Mouse (Mus musculus): ENCODE data around the gene Pole3.

Pole3 gene

DNA sequence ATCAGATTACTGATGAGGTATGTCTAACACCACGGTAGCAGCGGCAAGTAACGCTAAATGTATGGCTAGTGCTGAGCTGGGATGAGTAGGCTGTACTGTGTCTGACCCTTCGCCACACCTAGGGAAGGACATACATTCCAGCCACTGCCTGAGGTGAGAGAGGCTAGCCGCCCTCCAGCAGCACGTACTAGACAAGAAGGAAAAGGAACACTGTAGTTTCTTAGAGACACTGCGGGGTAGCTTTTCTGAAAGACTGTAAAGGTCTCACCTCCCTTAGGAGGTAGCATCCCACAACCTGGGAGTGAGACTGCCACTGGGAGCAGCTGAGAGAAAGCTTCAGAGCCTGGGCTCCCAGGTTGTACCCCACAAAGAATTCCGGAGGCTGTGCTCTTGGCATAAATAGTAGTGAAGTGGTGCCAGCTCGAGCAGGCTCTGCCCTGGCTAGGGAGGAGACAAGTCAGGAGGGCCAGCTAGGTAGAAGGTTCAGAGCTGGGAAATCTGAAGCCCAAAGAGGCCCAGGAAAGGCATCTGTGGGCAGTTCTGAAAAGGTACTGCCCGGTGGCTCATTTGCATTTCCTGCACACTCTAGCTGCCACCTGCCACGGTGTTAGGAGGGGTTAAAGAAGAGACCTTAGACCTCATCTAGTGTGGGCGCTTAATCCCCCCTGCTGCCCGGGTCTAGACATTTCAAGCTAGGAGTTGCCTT lies 6.3 kb downstream of the Pole3 start:
- peak in 1 of 2 experiments; percentile 65 for DNase-seq (ENCODE audit: low spot score in 2 of 2)

DNA sequence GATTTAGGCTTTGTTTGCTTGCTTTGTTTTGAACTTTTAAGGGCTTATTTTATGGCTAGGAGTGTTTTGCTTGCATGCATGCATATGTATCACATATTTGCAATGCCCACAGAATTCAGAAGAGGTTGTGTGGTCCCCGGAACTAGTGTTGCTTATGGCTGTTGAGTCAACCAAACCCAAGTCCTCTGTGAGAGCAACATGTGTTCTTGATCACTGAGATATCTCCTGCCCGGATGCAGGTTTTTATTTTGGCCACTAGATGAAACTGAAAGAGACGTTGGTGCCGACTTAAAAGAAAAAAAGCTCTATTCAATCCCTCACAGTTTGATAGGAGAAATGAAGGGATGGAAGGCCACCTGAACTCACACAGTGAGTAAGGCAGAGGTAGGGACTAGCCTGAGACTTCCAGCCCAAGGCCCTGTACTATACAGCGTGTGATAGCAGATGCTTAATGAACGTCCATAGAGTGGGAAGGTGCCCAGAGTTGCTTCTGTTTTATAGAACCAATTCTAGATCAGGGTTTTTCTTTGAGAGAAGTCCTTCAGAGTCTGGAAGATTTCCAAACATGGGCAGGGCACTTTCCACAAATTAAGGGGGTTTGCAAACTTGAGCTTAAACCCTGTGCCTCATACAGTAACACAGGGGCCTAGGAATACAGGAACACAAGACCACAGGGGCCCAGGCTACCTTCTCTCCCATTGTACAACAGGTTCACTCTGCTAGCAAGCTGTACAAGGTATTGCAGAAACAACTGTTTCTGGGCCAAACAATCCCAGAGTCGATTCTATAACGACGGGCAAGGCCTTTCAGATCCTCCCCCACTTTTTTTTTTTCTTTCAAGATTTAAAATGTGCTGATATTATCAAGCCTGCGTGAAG lies 7.1 kb downstream of the Pole3 start:
- DNase-seq (ENCODE audit: low spot score in 2 of 2): no peak

DNA sequence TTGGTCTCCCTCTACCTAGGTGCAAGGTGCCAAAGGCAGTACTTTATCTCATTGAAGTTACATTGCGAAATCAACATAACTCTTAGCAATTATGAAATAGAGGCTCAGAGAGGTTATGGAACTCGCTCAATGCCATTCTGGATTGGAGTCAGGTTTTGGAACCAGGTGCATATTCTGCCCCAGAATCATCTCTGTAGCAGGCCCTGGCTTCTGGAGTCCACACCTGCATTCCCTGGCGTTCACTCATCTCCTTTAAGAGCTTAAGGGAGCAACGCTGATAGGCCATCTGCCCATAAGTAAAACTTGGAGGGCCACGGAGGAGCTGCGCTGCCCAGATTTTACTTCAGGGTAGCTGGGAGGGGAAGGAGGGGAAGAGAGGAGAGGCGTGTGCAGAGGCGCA lies 7.8 kb downstream of the Pole3 start:
- no peak for DNase-seq (ENCODE audit: low spot score in 2 of 2)

DNA sequence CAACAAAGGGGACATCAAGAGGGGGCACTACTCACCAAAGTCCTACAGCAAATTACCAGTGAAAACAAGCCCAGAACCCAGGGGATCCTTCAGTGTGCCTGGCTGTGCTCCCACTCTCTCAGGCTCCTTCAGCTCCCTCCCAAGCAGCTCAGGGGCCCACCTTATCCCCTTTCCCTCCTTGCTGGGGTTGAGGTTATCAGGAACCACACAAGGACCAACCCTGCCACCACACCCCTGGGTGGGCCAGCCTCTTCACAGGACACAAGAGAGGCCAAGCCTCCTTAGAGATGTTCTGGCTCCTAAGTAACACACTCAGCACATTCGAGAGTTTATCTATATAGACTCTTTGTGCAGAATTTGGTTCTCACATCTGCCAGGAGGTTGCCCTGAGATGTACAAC lies 8.3 kb downstream of the Pole3 start:
- no peak for DNase-seq (ENCODE audit: low spot score in 2 of 2)

DNA sequence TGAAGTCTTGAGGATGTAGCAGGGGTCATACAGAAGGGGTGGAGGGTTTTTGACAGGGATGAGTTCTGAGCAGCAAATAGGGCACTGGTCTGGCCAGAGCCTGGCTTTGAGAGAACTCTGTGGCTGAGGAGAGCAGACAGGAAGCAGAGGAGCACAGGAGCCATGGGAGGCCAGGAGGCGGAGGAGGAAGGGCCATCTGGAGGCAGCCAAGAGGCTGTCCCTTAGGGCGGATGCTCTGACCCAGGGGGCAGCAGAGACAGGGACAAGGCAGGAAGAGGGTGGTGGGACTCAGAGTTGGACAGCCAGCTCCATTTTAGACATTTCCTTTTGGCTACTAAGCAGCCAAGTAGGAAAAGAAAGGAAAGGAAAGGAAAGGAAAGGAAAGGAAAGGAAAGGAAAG lies 8.8 kb downstream of the Pole3 start:
- DNase-seq (ENCODE audit: low spot score in 2 of 2): no peak

DNA sequence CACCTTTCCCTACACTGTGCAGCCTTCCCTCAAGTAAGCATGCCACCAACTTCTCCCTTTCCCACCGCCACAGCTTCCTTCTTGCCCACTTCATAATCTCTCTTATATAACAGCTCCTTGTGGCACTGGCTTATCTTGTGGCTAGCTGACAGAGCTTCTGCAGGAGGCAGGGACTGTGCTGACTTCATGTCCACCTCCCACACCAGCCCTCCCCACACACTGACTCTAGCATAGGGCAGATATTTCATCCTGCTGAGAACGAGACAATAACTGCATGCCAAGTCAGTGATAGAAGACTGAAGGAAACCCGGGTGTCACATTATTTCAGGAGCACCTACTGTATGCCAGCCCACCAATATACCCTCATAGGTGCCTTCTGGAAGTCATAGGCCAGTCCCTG lies 9.4 kb downstream of the Pole3 start:
- DNase-seq (ENCODE audit: low spot score in 2 of 2): no peak

DNA sequence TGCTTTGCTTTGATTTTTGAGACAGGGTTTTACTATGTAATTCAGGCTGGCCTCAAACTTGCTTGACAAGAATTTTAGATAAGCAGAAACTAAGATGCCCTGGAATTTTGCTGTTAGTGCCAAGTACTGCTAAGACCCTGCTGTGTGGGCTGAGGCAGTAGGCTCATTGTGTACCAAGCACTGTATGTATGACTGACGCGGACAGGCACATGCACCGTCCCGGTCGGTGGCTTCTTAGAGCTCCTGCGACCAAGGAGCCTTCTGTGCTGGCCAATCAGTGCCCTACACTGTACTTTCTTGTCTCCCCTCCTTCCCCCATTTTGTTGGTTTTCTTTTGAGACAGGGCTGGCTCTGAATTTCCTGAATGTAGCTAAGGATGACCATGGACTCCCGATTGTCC lies 9.9 kb downstream of the Pole3 start:
- no peak for DNase-seq (ENCODE audit: low spot score in 2 of 2)

DNA sequence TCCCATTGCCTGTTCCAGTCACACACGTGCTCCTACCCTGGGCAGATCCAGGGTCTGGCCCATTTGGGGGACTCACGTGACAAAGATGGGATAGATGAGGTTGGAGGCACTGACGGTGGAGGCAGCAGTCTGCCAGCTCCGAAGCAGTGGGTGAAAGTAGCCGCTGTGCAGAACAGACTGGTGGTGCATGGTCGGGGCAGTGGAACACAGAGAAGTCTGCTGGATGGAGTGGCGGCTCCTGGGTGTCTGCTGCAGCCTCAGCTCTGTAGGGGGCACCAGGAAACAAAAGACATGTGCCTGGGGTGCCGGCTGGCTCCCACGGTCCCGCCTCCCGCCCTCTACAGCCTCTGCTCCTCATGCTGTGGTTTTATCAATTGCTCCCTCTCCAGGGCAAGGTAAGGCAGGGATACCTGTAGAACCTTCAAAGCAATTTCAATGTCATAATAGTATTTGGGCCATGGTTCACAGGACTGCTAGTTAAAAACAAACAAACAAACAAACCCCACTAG lies 10.8 kb downstream of the Pole3 start:
- no peak for DNase-seq (ENCODE audit: low spot score in 2 of 2)

DNA sequence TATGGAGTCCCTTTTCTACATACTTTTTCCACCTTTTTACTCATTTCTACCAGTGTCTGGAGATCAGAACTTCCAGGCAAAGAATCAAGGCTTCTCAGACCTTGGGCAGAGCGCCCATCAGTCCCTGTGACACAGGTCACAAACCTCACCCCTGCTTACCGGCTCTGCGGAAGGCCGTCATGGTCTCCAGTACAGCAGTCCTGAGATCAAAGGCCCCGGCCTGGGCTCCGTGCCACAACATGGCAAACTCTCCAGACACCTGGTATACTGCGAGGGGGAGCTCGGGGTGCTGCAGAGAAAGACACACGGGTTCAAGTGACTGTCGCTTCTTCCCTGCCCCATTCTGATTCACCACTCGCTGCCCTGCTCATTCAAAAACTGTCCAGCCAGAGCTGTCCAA lies 14.9 kb downstream of the Pole3 start:
- DNase-seq (ENCODE audit: low spot score in 2 of 2): no peak

DNA sequence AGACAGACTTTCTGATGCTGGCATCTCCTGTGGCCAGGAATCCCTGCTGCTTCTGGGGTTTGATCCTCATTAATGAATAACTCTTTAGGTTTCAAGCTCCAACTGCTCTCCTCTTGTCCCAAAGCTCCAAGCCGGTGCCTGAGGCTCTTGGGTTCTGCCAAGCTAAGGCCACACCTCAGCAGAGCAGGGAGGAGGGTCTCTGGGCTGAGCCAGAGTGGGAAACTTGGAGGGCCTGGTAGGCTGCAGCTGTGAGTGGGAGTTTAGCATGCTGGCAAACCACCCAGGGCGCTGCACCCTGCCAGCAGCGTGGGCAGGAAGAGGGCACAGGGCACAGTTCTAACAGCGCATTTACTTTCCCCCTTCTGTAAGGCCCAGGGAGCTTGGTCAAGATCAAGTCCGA lies 16.0 kb downstream of the Pole3 start:
- DNase-seq (ENCODE audit: low spot score in 2 of 2): no peak

DNA sequence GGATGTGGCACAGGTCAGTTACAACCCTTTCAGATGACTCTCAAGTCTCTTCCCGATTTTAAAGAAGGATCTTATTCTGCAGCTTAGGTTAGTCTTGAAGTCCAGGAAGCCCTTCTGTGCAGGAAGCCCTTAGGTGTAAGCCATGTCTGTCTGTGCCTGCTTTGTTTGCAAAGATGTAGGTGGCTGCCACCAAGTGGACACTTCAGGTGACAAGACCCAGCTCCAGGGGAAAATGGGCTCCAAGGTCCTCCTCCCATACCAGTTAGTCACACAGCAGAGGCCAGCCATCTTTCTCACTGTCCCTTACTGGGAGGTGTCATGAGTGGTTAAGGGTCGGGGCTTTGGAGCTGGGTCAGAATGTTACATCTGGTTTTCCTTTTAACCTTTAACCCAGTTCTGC lies 18.1 kb downstream of the Pole3 start:
- no peak for DNase-seq (ENCODE audit: low spot score in 2 of 2)

DNA sequence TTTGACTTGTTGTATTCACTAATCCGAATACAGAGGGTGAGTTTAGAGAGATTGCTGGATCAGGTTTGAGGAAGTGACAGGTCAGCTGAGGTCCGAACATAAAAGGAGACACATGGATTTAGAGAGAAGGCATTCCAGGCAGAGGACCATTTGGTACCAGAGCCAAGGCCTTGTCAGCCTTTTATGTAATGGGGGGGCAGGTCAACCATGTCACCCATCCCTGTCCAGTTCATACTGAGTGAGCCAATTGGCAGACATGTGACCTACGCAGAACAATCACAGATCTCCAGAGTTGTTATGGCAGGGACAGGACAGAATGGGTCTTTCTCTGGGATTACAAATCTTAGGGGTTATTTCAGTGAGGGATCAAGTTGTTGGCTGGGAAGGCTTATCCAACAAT lies 18.9 kb downstream of the Pole3 start:
- DNase-seq (ENCODE audit: low spot score in 2 of 2): no peak

DNA sequence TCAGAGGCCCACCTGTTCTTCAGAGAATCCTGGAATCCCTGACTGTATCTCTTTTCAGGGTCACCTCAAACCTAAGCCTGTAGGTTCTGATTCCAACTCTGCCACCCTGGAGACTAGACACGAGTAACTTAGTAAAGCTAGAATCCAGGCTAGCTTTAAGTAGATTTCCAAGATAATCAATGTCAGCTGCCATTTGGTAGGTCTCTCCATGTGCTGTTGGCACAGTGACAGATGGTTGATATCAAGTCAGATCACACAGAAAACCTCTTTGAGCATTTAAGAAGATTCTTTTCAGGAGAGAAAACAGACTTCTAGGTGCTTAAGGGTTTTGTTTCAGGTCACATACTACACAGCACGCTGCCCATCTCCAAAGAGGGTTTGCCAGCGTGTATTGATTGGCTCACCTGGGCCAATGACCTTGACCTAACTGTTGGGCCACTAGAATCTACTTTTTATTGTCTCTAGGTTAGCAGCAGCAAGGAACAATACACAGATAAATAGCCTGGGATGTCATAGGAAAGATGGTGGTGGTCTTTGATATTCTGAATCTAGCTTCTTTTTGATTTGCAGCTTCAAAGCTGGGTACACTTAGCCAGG lies 21.4 kb downstream of the Pole3 start, which contains the start of gene Hdhd3:
TSS of gene Hdhd3 (minus strand) at position 94 of the 597 bp plus-strand sequence.
- DNase-seq (ENCODE audit: low spot score in 2 of 2): no peak

DNA sequence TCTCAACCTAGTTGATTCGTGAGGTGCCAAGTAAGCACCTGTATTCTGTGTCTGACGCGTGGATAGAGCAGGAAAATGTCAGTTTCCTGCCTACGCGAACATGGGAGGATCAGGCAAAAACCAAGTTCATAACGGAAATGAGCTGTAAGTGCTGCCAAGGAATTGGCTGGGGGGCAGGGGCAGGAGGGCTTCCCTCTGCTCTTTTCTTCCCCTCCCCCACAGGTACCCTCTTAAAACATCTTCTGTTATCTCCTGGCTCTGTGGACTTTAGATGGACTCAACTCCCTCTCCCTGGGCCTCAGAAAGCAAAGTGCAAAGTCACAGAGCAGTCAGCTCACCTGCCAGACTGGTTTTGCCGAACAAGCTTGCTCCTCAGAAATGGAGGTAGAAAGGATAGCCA lies 21.9 kb downstream of the Pole3 start:
- DNase-seq (ENCODE audit: low spot score in 2 of 2): no peak

DNA sequence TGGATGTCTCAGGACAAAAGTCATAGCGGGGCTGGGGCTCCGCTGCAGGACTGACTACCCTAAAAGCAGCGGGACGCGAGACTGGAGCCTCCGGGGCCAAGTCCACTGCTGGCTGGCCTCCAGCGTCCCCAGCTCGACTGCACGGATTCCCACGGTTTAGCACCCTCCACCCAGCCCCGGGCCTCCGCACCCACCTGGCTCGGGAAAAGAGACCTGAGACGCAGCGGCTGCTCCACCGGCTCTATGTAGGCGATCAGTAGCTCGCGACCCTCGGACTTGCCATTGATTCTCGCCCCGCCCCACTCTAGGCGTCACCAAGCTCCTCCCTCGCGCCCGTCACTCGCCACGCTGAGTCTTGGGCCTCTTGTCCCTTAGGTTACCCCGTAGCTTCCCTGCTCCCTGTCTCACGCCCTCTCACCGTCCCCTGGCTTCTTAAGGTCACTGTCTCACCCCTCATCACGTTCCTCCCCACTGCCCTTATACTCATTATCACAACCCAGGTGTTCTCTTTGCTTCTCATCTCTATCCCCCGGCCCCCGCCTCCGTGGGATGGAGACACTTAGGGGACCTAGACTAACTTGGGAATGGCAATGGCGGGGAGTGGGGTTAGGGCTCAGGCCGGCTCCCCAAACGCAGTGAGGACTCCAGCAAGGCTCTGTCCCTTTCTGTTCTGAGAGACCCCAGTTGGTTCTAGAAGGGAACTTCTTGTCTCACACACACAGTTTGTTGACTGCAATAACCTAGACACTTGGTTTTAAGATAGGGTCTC lies 22.7 kb downstream of the Pole3 start:
- peak; percentile 84 to 92 for DNase-seq (ENCODE audit: low spot score in 2 of 2)

DNA sequence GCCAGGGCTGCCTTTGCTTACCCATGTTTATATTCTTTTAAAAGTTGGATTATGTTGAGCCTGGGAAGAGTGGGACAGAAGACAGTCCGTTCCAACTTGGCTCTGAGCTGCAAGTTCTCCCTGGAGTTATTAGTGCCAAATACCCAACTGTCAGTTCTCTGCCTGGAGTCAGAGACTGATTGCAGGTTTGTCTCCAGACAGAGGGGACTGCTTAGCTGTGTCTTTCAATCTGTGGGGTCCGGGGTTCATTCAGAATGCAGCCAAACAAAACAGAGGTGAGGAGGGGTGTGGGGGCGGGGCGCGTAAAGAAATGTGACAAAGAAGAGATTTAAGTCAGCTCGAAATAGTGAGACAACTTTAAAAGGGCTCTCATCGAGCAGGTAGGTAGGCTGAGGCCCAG lies 23.3 kb downstream of the Pole3 start:
- DNase-seq (ENCODE audit: low spot score in 2 of 2): no peak

DNA sequence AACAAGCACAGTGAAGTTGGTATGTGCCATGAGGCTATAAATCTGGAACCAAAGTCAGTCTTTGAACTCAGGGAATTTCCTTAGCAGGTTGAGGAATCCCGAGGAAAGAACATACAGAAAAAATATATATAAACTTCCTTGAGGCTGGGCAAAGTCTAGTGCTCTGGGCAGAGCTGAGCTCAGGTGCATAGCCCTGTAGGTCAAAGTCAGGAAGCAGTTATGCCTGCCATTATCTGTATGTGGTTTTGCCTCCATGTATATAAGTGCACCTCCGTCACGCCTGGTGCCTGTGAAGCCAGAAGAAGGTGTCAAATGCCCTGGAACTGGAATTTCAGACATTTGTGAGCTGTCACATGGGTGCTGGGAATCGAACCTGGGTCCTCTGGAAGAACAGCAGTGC lies 24.1 kb downstream of the Pole3 start:
- no peak for DNase-seq (ENCODE audit: low spot score in 2 of 2)

DNA sequence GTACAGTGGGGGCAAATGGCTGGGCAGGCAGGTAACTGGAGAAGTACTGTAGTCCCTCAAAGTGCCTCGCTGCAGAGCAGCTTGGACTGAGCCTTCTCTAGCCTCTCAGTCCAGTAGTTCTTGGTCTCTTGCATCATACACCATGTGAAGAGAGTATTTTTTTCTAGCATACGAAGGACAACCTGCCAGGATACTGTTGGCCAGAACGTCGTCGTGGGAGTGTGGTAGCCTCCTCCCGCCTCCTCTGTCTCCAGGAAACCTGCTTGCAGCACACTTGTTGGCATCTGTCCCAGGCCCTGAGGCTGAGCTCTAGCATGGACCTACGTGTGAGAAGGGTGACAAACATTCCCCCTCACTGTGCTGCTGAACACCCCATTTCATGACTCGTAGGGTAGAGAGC lies 28.1 kb downstream of the Pole3 start:
- peak in 1 of 2 experiments; percentile 72 for DNase-seq (ENCODE audit: low spot score in 2 of 2)

DNA sequence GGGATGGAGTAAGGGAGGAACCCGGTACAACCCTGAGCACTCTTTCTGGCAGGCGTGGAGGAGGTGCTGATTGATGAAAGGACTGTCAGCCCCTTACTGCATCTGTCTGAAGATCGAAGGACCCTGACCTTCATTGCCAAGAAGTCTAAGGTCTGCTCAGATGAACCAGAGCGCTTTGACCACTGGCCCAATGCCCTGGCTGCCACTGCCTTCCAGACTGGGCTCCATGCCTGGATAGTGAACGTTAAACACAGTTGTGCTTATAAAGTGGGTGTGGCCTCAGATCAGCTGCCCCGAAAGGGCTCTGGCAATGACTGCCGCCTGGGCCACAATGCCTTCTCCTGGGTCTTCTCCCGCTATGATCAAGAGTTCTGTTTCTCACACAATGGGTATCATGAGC lies 28.9 kb downstream of the Pole3 start:
- DNase-seq (ENCODE audit: low spot score in 2 of 2): no peak

DNA sequence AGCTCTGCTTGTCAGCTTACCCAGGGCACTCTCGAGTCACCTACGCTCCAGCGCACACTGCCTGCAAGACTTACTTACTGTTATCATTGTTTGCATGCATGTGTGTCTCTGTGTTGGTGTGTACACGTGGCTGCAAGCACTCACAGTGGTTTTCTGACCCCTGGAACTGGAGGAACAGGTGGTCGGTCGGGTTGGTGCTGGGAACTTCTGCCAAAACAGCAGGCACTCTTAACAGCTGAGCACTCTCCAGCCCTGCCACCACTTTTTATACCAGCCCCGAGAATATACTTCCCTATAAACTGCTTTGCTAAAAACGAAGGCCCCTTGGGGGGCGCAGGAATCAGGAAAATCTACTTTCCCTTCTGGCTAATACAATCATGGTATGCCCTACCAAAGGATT lies 30.6 kb downstream of the Pole3 start:
- no peak for DNase-seq (ENCODE audit: low spot score in 2 of 2)

DNA sequence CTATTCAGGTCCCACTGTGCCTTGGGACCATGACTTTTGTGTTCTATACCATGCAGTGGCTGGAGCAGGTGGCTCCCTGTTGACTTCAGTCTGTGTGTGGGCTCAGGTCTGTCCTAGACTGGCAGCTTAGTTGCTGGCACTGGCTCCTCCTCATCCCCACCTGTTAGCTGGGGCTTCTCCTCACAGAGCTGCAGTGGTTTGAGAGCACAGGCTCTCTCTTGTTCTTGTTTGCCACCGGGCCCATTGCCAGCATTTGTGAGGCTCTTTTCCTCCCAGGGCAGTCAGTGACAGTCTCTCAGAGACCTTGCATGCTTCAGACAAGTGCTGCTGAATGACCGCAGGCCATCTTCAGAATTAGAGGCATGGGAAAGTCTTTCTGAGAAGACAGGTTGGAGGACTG lies 32.2 kb downstream of the Pole3 start:
- DNase-seq (ENCODE audit: low spot score in 2 of 2): no peak

DNA sequence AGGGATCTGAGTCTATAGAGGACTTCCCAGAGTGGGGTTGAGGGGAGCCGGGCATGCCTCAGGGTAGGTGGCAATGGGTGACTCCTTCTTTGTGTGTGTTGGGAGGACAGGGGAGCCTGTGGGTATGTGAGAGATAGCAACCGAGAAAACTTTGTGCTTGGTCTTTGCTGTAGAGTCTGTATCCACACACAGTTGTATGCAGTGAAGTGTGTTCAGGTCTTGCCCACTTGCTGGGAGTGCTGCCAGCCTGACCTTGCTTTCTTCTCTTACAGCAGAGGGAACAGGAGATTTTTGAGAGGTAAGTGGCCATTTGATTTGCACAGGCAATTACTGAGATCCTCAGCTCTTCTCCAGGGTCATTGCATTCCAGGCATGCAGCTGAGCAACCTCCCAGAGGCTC lies 37.0 kb downstream of the Pole3 start:
- no peak for DNase-seq (ENCODE audit: low spot score in 2 of 2)
